Mouse (Mus musculus) CH12.LX (cell line): ENCODE measurements around the gene Flnc.

Experiments
- CHD2 ChIP-seq: IDR thresholded peaks from 2 replicates; pipeline ENCODE4 v1.6.1; 2011; ENCODE audit warnings: low read length, improper control_type of control experiment
- EP300 ChIP-seq: IDR thresholded peaks from 2 replicates; pipeline ENCODE4 v1.6.1; 2011; ENCODE audit warnings: low read length, improper control_type of control experiment
- HCFC1 ChIP-seq: IDR thresholded peaks from 2 replicates; pipeline ENCODE4 v1.6.1; 2012; ENCODE audit warnings: low read depth, mild to moderate bottlenecking, inconsistent platforms, low read length, improper control_type of control experiment
- MAFK ChIP-seq: IDR thresholded peaks from 2 replicates; pipeline ENCODE4 v1.6.1; 2011; ENCODE audit warnings: low read length, improper control_type of control experiment; ENCODE audit not compliant: insufficient replicate concordance
- POLR2A ChIP-seq: IDR thresholded peaks from 2 replicates; pipeline ENCODE4 v1.6.1; 2011; ENCODE audit warnings: low read depth, mild to moderate bottlenecking, improper control_type of control experiment, low read length
- SIN3A ChIP-seq: IDR thresholded peaks from 2 replicates; pipeline ENCODE4 v1.6.1; 2012; ENCODE audit warnings: low read length, improper control_type of control experiment, inconsistent platforms
- UBTF ChIP-seq: IDR thresholded peaks from 2 replicates; pipeline ENCODE4 v1.6.1; 2012; ENCODE audit warnings: low read depth, mild to moderate bottlenecking, inconsistent platforms, low read length, improper control_type of control experiment, moderate library complexity
- USF2 ChIP-seq: conservative IDR thresholded peaks from 2 replicates; pipeline ENCODE4 v1.6.1; 2011; ENCODE audit warnings: low read depth, low read length, improper control_type of control experiment

DNA sequence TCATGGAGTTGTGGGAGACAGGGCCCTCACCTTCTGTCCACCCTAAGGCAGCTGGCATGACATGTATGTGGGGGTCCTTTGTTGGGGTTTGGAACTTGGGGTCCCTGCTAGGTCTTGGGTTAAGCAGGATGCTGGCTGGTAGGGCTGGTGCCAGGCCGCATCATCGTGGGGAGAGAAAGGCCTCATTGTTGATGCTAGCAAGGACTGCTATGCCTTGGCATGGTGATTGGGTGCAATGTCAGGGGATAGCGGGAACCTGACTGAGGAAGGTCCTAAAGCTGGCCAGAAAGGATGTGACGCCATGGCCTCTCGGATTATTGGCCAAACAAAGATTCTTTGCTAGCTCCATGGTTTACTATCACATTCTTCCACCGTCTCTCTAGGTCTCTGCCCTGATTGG is 6.7 kb downstream of the Flnc start:
- TF ChIP-seq POLR2A, result no peak
- no peak for TF ChIP-seq CHD2
- no peak for TF ChIP-seq SIN3A
- TF ChIP-seq MAFK, result no peak
- no peak for TF ChIP-seq HCFC1
- no peak for TF ChIP-seq EP300
- no peak for TF ChIP-seq UBTF
- TF ChIP-seq USF2, result no peak
